Mouse (Mus musculus): ENCODE results near the gene Asb15. TPM values are rescaled to one million over a fixed set of nuclear protein-coding genes. Genes with fewer than 3 reads are reported as not detected.

The Asb15 gene
- polyA plus RNA-seq, 1 experiment from 2014 or later = not detected

DNA sequence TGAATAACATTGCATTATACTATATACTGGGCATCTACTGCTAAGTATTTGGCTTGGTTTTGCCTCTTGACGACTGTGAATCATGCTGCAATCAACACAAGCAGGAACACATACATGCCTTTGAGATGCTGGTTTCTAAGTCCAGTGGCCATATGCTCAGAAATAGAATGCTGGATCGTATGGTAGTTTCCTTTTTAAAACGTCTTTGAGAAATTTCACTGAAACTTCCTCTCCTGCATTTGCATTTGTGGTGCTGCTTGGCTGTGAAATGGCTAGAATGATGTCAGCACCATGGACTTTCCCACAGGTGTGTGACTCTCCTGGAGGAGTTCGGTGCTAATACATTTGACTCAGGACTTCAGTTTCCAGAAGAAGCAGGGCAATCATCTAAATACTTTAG is 12.2 kb downstream of the Asb15 start:
- H3K4me1 ChIP-seq (replicated peaks) = no peaks in the 10 kb centered on the region
- WGBS = 80% methylated on average over 4 of the region's 4 CpGs
- no peak for ATAC-seq (ENCODE audit: low read depth)

GRCm38 (mm10) chr6:24542393-24542792 is 14.4 kb downstream of the Asb15 start:
- Histone ChIP-seq H3K9ac (no peak overlapping the region), H3K9me3 (no peaks in the 10 kb centered on the region), H3K4me2 (no peak overlapping the region), H3K4me3 (no peak overlapping the region), H3K36me3 (no peaks in the 10 kb centered on the region), H3K27me3 (no peaks in the 10 kb centered on the region), H3K27ac (replicated peaks) (no peak overlapping the region), H3K4me1 (replicated peaks) (no peaks in the 10 kb centered on the region)
- ATAC-seq (ENCODE audit: low read depth) = no peak

More for the DNA sequence above, 12.2 kb downstream of the Asb15 start:
- no peaks in the 10 kb centered on the region for H3K36me3 ChIP-seq
- no peak overlapping the region for H3K9ac ChIP-seq
- no peak overlapping the region for H3K27ac ChIP-seq (replicated peaks)
- no peaks in the 10 kb centered on the region for H3K9me3 ChIP-seq
- H3K27me3 ChIP-seq = no peaks in the 10 kb centered on the region
- no peak overlapping the region for H3K4me3 ChIP-seq
- H3K4me2 ChIP-seq = no peak overlapping the region

DNA sequence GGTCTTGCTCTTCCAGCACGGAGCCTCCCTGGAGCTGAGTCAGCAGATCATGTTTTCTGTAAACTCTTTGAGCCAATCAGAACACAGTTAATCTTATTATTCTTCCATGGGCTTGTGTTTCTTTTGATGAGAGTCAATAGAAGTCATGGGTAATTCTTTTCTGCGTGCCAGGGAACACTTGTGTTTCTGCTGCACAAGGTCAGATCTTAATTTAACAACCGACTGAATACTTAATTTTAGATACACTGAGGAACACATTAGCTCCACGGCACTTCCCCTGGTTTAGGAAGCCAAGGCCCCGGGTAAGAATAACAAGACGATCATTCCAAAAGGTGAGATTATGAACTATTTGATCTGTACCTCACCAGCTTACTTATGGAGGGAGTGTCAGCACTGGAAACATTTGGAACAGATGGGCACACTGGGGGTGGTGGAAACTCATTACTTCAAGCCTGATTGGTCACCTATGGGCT is 15.2 kb downstream of the Asb15 start:
- no peak overlapping the region for H3K9ac ChIP-seq
- H3K36me3 ChIP-seq = no peaks in the 10 kb centered on the region
- H3K27ac ChIP-seq (replicated peaks) = no peak overlapping the region
- no peak overlapping the region for H3K4me2 ChIP-seq
- no peaks in the 10 kb centered on the region for H3K9me3 ChIP-seq
- H3K4me1 ChIP-seq (replicated peaks) = no peaks in the 10 kb centered on the region
- no peaks in the 10 kb centered on the region for H3K27me3 ChIP-seq
- H3K4me3 ChIP-seq = no peak overlapping the region
- no peak for ATAC-seq (ENCODE audit: low read depth)
- WGBS = 68% methylated on average over 6 of the region's 6 CpGs

- H3K9me3 ChIP-seq = no peaks in the 10 kb centered on the region
- H3K9ac ChIP-seq = no peak overlapping the region
- no peak for ATAC-seq (ENCODE audit: low read depth)
- 88% methylated on average over 1 of the region's 1 CpGs for WGBS
- H3K27ac ChIP-seq (replicated peaks) = no peak overlapping the region
- no peaks in the 10 kb centered on the region for H3K4me1 ChIP-seq (replicated peaks)
- no peak overlapping the region for H3K4me3 ChIP-seq
- H3K36me3 ChIP-seq = no peaks in the 10 kb centered on the region
- H3K4me2 ChIP-seq = no peak overlapping the region
- H3K27me3 ChIP-seq = no peaks in the 10 kb centered on the region
These were observed 18.9 kb downstream of the Asb15 start for GRCm38 (mm10) chr6:24546716-24547420.

- WGBS = 85% methylated on average over 2 of the region's 2 CpGs
- H3K4me3 ChIP-seq = no peak overlapping the region
- H3K36me3 ChIP-seq = no peaks in the 10 kb centered on the region
- no peaks in the 10 kb centered on the region for H3K27me3 ChIP-seq
- H3K4me2 ChIP-seq = no peak overlapping the region
- H3K4me1 ChIP-seq (replicated peaks) = no peaks in the 10 kb centered on the region
- no peak for ATAC-seq (ENCODE audit: low read depth)
- H3K9me3 ChIP-seq = no peaks in the 10 kb centered on the region
- no peak overlapping the region for H3K9ac ChIP-seq
- no peak overlapping the region for H3K27ac ChIP-seq (replicated peaks)
These were observed 21.9 kb downstream of the Asb15 start for GRCm38 (mm10) chr6:24549801-24550200.

DNA sequence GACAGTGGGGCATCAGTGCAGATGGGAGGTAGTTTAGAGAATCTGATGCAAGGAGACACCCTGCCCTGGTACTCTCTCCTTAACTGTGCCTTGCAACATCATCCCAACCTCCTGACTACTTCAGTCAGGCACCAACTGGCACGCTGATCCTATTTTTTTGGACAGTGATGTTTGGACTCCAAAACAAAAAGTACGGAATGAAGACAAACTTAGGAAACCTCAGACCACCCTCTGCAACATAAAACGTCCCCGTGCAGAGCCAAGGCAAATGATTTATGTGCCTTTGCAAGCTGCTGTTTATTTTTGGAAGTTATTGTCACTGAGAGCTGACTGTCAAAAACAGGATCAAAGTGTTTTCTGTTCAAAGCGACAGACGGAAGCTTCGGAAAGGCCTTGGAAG is 24.1 kb downstream of the Asb15 start:
- 73% methylated on average over 7 of the region's 7 CpGs for WGBS
- no peak overlapping the region for H3K4me2 ChIP-seq
- no peak overlapping the region for H3K9ac ChIP-seq
- H3K4me1 ChIP-seq (replicated peaks) = no peaks in the 10 kb centered on the region
- H3K27me3 ChIP-seq = no peaks in the 10 kb centered on the region
- ATAC-seq (ENCODE audit: low read depth) = no peak
- H3K9me3 ChIP-seq = no peaks in the 10 kb centered on the region
- H3K4me3 ChIP-seq = no peak overlapping the region
- no peaks in the 10 kb centered on the region for H3K36me3 ChIP-seq
- H3K27ac ChIP-seq (replicated peaks) = no peak overlapping the region

GRCm38 (mm10) chr6:24554427-24555086 is 26.6 kb downstream of the Asb15 start:
- H3K36me3 ChIP-seq = no peaks in the 10 kb centered on the region
- H3K9me3 ChIP-seq = no peaks in the 10 kb centered on the region
- 78% methylated on average over 11 of the region's 11 CpGs for WGBS
- no peak overlapping the region for H3K27ac ChIP-seq (replicated peaks)
- no peaks in the 10 kb centered on the region for H3K27me3 ChIP-seq
- no peak overlapping the region for H3K4me2 ChIP-seq
- H3K4me1 ChIP-seq (replicated peaks) = no peaks in the 10 kb centered on the region
- ATAC-seq (ENCODE audit: low read depth) = no peak
- H3K4me3 ChIP-seq = no peak overlapping the region
- H3K9ac ChIP-seq = no peak overlapping the region

DNA sequence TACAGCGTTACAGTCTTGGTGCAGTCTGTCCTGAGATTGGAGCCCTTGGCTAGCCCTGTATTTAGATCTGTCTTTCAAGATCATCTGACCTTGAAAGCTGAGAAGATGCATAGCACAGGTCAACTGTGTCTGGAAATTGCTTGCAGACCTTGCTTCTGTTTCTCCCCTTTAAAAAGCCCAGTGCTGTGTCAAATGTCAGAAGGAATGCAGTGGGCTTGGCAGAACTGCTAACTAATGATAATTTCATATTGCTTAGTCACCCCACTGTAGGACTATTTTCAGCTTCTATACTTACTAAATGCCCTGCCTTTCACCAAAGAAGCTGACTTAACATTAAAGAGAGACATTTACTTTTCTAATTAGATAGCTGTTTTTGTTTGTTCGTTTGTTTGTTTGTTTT is 27.5 kb downstream of the Asb15 start:
- Histone ChIP-seq H3K4me1 (replicated peaks) (no peaks in the 10 kb centered on the region), H3K27ac (replicated peaks) (no peak overlapping the region), H3K27me3 (no peaks in the 10 kb centered on the region), H3K4me3 (no peak overlapping the region), H3K9ac (no peak overlapping the region), H3K36me3 (no peaks in the 10 kb centered on the region), H3K4me2 (no peak overlapping the region), H3K9me3 (no peaks in the 10 kb centered on the region)
- 86% methylated on average over 2 of the region's 2 CpGs for WGBS
- ATAC-seq (ENCODE audit: low read depth) = no peak

GRCm38 (mm10) chr6:24564081-24564480 is 36.1 kb downstream of the Asb15 start:
- no peaks in the 10 kb centered on the region for H3K9me3 ChIP-seq
- 78% methylated on average over 9 of the region's 9 CpGs for WGBS
- no peak overlapping the region for H3K4me3 ChIP-seq
- no peaks in the 10 kb centered on the region for H3K36me3 ChIP-seq
- no peak overlapping the region for H3K27ac ChIP-seq (replicated peaks)
- ATAC-seq (ENCODE audit: low read depth) = no peak
- H3K4me2 ChIP-seq = no peak overlapping the region
- no peaks in the 10 kb centered on the region for H3K4me1 ChIP-seq (replicated peaks)
- H3K9ac ChIP-seq = no peak overlapping the region
- H3K27me3 ChIP-seq = no peaks in the 10 kb centered on the region

DNA sequence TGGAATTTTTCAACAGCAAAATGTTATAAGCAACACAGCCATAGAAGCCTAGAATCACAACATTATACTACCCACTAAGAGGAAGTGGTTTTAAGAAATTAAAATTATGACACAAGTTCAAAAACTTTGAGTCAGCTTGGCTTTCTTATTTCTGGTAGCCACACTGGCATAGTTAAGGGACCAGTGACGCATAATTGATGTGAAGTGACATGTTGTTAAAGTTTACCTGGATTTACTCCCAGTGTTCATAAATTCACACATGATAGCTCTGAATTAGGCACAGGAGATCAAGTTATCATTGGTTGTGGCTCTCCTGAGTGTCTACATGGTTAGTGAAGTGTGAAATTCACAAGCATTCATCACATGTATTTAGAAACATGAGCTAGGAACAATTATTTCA is 36.9 kb downstream of the Asb15 start:
- WGBS = 94% methylated on average over 1 of the region's 1 CpGs
- H3K4me1 ChIP-seq (replicated peaks) = no peaks in the 10 kb centered on the region
- H3K4me2 ChIP-seq = no peak overlapping the region
- H3K27ac ChIP-seq (replicated peaks) = no peak overlapping the region
- no peaks in the 10 kb centered on the region for H3K27me3 ChIP-seq
- H3K9ac ChIP-seq = no peak overlapping the region
- no peak for ATAC-seq (ENCODE audit: low read depth)
- no peak overlapping the region for H3K4me3 ChIP-seq
- H3K9me3 ChIP-seq = no peaks in the 10 kb centered on the region
- no peaks in the 10 kb centered on the region for H3K36me3 ChIP-seq

GRCm38 (mm10) chr6:24568963-24569362 is 41.0 kb downstream of the Asb15 start:
- WGBS = 87% methylated on average over 5 of the region's 5 CpGs
- no peaks in the 10 kb centered on the region for H3K4me1 ChIP-seq (replicated peaks)
- ATAC-seq (ENCODE audit: low read depth) = no peak
- no peaks in the 10 kb centered on the region for H3K9me3 ChIP-seq
- no peak overlapping the region for H3K27ac ChIP-seq (replicated peaks)
- H3K36me3 ChIP-seq = no peaks in the 10 kb centered on the region
- H3K4me3 ChIP-seq = no peak overlapping the region
- no peaks in the 10 kb centered on the region for H3K27me3 ChIP-seq
- no peak overlapping the region for H3K4me2 ChIP-seq
- no peak overlapping the region for H3K9ac ChIP-seq

- no peaks in the 10 kb centered on the region for H3K27me3 ChIP-seq
- H3K4me3 ChIP-seq = no peak overlapping the region
- WGBS = 89% methylated on average over 1 of the region's 1 CpGs
- H3K27ac ChIP-seq (replicated peaks) = no peak overlapping the region
- ATAC-seq (ENCODE audit: low read depth) = no peak
- no peaks in the 10 kb centered on the region for H3K9me3 ChIP-seq
- no peak overlapping the region for H3K9ac ChIP-seq
- H3K4me1 ChIP-seq (replicated peaks) = no peaks in the 10 kb centered on the region
- H3K4me2 ChIP-seq = no peak overlapping the region
- no peaks in the 10 kb centered on the region for H3K36me3 ChIP-seq
These were observed 41.8 kb downstream of the Asb15 start for GRCm38 (mm10) chr6:24569711-24570110.

DNA sequence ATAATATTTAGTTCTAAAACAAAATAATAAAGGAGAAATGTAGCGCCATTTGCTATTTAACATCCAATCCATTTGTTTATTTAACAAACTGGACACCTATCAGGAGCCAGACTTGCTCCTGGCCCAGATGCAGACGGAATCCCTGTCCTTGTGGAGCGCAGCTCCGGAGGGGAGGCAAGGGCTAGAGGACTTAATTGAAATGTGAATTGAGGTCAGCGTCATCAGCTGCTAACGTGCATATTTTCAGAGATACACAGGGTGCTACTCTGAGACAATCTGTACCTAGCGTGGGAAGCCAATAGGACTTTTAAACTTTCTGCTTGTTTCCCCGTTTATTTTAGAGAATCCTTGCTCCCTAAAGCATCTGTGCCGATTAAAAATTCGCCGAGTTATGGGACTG is 42.3 kb downstream of the Asb15 start:
- ATAC-seq (ENCODE audit: low read depth) = no peak

More for the DNA sequence above, 42.3 kb downstream of the Asb15 start:
- Histone ChIP-seq H3K27ac (replicated peaks) (no peak overlapping the region), H3K27me3 (no peaks in the 10 kb centered on the region), H3K9ac (no peak overlapping the region), H3K9me3 (no peaks in the 10 kb centered on the region), H3K4me3 (no peak overlapping the region), H3K4me2 (no peak overlapping the region), H3K36me3 (no peaks in the 10 kb centered on the region), H3K4me1 (replicated peaks) (no peaks in the 10 kb centered on the region)
- WGBS = 76% methylated on average over 11 of the region's 11 CpGs
